Mouse (Mus musculus): Measurements from ENCODE around the gene Tbx5.

The Tbx5 gene

GRCm38 (mm10) chr5:119810994-119811690, 21.3 kb upstream of the Tbx5 start:
- DNase-seq (ENCODE audit: low read depth, low spot score): no peak

GRCm38 (mm10) chr5:119815247-119815646, 17.2 kb upstream of the Tbx5 start:
- no peak for DNase-seq (ENCODE audit: low read depth, low spot score)

DNA sequence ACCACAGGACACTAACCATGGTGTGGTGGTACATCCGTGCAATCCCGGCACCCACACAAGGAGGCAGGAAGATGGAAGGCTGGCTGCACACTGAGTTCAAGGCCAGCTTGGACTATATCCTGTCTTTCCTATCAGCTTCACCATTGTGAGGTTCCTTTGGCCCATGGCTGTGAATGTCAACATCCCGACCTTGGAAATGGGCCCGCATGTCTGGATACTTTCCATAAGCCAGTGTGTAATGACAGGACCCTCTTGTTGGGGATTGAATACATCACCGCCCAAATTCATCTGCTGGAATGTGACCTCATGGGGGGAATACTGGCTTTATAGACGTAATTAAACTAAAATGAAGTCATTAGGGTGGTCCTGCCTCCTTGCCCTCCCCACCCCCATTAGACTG, 12.0 kb upstream of the Tbx5 start:
- no peak for DNase-seq (ENCODE audit: low read depth, low spot score)

DNA sequence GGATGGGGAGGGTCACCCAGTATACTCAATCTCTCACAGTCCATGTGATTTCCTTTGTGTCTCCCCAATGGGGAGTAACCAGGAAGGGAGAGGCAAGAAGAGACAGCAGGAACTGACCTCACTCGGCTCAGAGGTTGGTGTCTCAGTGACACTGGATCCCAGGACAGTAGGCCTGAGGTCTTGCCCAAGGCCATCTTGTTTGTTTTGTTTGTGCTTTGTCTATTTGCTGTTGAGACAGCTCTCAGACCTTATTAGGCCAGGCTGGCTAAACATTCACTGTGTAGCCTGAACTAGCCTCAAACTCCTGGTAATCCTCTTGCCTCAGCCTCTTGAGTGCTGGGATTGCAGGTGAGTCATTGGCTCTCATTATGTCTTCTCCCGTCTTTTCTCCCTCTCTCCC, 11.0 kb upstream of the Tbx5 start:
- DNase-seq (ENCODE audit: low read depth, low spot score): no peak

- no peak for DNase-seq (ENCODE audit: low read depth, low spot score)
These were observed 5.1 kb upstream of the Tbx5 start for GRCm38 (mm10) chr5:119827341-119827740.

DNA sequence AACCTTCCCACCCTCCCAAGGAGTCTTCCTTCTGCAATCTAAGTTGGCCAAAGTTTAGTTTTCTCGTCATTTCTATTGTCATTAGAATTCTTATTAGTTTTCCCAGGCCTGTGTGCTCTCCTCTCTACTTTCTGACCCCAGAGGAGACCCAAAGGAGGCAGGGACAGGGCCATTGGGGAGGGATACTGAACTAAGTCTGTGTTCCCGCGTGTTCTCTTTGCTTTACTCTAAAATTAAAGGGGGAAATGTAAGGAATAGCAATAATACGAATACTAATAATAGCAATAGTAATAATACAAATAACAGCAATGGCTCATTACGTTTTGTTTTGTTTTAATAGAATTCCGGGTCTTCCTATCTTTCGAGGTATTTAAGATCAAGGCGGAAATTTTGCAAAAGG, 1.9 kb upstream of the Tbx5 start:
- no peak for DNase-seq (ENCODE audit: low read depth, low spot score)

- no peak for DNase-seq (ENCODE audit: low read depth, low spot score)
These were observed 1.2 kb upstream of the Tbx5 start for GRCm38 (mm10) chr5:119831201-119831771.

- DNase-seq (ENCODE audit: low read depth, low spot score): no peak
These were observed 533 bp upstream of the Tbx5 start for GRCm38 (mm10) chr5:119831791-119832478.

DNA sequence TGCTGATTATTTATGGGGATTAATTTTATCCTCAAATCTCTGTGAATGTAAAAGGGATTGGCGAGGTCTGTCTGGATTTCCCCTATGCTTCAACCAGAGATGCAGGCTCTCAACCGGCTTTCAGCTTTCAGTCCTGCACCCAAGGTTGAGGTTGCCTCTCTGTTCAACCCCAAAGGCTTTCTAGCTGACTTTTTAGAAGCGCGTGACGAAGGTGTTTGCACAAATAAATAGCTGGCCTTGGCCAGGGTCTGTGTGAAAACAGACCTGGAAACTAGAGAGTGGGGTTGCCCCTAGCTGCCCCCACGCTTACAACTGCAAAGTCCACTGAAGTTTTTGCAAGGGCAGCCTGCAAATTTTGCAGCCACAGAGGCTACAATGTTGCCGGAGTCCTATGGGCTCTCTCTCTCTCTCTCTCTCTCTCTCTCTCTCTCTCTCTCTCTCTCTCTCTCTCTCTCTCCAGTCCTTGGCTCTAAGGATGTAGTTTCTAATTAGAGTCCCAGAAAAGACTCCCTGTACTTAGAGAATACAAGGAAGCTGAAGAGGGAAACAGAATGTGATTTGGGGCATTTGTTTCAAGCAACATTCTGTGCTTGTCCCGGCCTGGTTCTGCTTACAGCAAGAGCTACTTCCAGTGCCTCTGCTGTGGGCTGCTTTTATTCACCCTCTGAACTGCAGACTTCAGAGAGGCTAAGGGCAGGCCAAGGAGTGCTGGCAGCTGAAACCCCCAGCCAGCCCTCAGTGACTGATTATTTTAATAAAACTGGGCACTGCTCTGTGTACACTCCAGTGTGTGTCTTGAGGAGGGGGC, 959 bp downstream of the Tbx5 start:
- DNase-seq (ENCODE audit: low read depth, low spot score): no peak

DNA sequence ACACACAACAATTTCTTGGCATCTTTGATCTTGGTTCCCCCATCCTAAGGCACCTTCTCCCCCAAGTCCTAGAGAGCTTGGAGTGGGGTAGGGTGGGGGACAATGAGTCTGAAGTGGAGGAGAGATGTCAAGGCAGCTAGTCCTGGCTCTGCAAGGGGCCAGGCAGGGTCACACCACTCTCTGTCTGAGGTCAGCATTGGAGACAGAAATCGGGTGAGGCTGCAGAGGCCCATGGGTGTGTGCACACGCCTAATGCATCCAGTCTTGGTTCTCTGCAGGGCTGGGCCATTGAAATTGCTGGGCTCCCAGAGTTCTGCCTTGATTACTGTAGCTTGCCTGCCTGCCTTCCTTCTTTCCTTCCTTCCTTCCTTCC, 1.5 kb downstream of the Tbx5 start:
- no peak for DNase-seq (ENCODE audit: low read depth, low spot score)

DNA sequence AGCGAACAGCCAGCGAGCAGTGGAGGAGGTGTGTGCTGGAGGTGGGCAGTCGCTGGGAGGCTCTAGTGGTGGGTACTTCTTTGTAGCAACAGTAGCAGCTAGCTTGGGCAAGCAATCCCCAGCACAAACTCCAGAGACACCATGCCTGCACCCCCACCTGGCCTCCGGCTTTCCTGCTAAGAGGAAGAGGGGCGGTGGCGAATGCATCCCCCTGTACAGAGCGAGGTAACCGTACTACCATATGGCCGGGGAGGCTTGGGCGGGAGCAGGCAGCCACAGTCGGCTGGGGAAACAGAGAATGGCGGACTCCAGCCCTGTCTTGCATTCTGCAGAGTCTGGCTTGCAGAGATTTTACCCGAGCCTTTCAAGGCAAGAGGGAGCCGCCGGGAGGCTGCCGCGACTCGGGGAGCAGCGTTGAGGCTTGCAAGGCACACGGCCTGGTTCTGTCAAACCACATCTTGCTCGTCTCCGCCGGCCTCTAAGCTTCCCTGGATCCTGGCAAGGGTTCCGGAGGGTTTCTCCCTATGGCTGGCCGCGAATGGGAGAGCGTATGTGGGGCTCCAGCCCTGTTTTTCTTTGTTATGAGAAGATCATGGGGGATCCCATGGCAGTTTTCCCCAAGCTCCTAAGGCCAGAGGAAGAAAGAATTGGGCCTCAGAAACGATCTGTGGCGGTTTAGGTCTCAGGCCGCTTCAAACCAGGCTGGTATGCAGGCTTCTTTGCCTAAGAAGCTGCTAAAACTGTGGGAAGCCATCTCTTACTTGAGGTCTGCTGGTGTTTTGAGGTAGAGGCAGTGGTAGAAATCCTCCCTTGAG, 2.8 kb downstream of the Tbx5 start:
- DNase-seq (ENCODE audit: low read depth, low spot score): peak; percentile 8

DNA sequence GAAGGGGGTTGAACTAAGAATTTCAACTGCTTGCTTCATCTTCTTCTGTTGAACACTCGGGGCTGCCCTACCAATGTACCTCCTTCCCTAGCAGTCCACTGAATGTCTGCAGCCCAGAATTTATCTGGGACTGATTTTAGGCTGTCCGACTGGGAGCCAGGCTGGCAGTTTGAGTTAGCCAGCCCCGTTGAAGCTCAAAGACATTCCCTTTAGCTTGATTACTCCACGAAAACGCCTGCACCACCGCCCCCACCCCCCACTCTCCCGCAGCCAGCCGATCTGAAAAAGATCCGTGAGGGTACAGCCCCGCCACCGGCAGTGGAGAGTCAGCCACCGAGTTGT, 3.4 kb downstream of the Tbx5 start:
- no peak for DNase-seq (ENCODE audit: low read depth, low spot score)

DNA sequence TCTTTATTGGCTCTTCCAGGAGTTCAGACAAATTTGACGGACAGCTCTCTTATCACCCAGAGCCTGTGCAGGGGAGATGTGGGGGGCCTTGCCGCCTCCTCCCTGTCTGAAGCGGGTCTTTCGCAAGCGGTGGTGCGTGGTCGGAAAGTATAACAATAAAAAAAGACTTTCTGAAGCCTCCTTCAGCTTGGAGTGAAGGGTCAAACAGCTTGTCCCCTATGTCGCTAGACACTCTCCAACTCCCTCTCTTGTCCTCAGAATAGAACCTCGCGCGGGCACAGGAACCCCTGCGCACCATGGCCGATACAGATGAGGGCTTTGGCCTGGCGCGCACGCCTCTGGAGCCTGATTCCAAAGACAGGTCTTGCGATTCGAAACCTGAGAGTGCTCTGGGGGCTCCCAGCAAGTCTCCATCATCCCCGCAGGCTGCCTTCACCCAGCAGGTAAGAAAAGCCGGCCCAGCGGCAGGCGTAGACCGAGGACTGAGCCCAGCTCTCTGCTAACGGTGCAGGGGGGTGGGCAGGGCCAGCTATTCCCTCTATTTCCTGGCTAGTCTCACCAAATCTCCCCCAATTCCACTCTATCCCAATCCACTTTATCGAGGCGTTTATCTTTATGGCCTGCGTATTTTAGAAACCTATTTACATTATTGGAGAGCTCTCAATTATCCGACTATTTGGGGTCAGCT, 4.3 kb downstream of the Tbx5 start:
- DNase-seq (ENCODE audit: low read depth, low spot score): no peak

- DNase-seq (ENCODE audit: low read depth, low spot score): no peak
These were observed 4.8 kb downstream of the Tbx5 start for GRCm38 (mm10) chr5:119837306-119837675.

DNA sequence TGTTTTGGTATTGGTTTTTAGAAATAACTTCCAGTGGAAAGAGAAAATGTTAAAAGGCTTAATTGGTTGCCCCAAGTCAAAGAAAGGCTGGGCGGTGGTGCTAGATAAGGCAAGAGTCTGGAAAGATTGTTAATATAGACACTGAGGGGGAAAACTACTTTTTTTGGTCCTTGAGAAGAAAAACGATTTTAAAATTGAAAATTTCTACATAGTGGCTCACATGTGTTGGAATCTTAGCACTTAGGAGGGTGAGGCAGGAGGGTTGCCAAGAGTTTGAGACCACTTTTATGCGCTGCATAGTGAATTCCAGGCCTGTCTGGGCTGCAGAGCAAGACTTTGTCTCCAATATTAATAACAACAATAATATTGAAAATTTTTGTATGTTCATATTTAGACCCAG, 5.4 kb downstream of the Tbx5 start:
- DNase-seq (ENCODE audit: low read depth, low spot score): no peak

DNA sequence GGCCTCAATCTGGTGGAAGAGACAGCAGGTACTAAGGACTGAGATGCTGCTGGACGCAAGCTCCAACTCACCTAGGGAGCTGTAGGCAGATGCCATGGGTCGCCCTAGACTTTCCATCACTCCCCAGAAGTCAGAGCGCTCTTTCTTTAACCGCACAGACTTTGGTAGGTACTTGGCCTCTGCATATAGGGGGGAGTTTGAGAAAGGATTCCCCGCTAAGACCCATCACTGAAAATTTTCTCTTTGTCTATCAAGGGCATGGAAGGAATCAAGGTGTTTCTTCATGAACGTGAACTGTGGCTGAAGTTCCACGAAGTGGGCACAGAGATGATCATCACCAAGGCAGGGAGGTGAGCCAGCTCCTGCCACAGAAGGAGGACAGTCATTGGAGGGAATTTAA, 6.0 kb downstream of the Tbx5 start:
- no peak for DNase-seq (ENCODE audit: low read depth, low spot score)

DNA sequence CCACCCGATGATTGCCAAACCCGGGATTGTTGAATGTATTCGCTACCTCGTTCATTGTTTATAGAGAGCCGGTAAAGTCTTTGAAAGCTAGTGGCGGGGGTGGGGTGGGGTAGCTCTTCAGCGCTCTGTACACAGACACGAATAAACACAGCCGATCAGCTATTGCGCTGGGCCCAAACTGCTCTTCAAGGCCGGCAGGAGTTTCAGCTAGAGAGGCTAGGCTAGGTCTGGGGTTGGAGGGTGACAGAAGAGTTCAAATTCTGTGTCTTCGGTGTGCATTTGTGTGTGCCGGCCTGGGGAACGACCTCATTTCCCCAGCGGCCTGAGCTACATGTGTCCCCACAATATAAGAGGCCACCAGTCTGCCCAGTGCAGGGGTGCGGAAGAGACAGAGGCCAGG, 6.7 kb downstream of the Tbx5 start:
- DNase-seq (ENCODE audit: low read depth, low spot score): no peak

GRCm38 (mm10) chr5:119839616-119840368, 7.3 kb downstream of the Tbx5 start:
- DNase-seq (ENCODE audit: low read depth, low spot score): no peak

GRCm38 (mm10) chr5:119840404-119840803, 7.9 kb downstream of the Tbx5 start:
- DNase-seq (ENCODE audit: low read depth, low spot score): no peak

DNA sequence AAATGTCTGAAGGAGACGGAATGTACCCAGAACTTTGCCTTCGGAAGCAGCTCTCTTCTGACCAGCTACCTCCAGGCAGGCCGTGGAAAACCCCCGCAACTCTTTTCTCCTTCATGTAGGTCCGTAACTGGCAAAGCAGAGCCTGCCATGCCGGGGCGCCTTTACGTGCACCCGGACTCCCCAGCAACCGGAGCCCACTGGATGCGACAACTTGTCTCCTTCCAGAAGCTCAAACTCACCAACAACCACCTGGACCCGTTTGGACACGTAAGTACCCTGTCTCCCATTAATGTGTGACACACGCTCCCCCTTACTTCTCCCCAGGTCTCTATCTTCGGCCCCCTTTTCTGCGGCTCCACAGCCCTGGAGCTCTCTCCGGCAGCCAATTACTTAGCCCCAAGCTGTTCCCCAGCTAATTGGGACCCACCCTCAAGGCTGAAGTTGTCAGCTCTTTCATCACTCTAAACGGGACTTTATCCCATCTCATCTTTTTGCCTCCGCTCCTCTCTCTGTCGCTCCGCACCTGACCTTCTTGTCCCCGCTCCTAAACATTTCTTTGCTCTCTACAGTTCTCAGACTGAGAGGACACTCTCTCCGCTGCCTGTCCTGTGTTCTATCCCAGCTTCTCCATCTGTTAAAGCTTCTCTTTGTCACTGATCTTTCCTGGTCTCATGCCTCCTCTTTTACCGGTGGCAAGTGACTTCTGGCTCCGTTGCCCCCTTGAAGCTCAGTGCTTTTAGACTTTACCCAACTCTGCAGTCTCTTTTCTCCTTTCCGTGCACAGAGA, 9.4 kb downstream of the Tbx5 start:
- no peak for DNase-seq (ENCODE audit: low read depth, low spot score)
